Mouse (Mus musculus): ENCODE results near the gene Gm10184. TPM values are rescaled to one million over a fixed set of nuclear protein-coding genes. Genes with fewer than 3 reads are reported as not detected.
"Not testable (repeated sequence)": the region's sequence is repeated elsewhere in the genome, so short reads cannot be mapped to it uniquely, and the experiment has no call there.

Gene Gm10184
- 54.8 and 58.3 TPM in 2 replicates for polyA plus RNA-seq (2014; fragmentation: Nextera tagmentation; extraction: Ambion mirVana)

DNA sequence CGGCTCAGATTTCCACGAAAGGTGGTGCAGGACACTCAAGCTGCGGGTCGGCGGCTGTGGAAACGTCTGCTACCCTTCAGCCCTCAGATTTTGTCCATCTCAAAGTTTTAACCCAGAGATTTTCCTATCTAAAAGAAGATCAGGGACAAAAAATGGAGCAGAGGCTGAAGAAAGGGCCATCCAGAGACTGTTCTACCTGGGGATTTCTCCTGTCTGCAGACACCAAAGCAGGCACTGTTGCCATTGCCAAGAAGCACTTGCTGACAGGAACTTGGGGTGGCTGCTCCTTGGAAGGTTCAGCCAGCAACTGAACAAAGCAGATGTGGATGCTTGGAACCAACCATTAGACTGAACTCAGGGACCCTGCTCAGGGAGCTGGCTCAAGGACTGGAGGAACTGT is at the start of gene Gm10184:
TSS of gene Gm10184 (minus strand) at position 101 of the 400 bp plus-strand sequence.
- Histone ChIP-seq H3K27ac (ENCODE audit: low read length) (no peak within 1 kb of the TSS), H3K9me3 (ENCODE audit: control insufficient read depth, low read depth, low read length) (no peaks in the 10 kb centered on the region), H3K4me2 (replicated peaks; ENCODE audit: low read depth, low read length) (no peak within 1 kb of the TSS), H3K27me3 (ENCODE audit: control insufficient read depth, insufficient read depth, low read length) (no peaks in the 10 kb centered on the region), H3K4me3 (ENCODE audit: low read depth, low read length) (no peak within 1 kb of the TSS), H3K4me1 (ENCODE audit: control insufficient read depth, insufficient read depth, low read length) (no peaks in the 10 kb centered on the region), H3K36me3 (ENCODE audit: control insufficient read depth, insufficient read depth, low read length) (no peaks in the 10 kb centered on the region), H3K9ac (replicated peaks; ENCODE audit: low read depth, low read length) (no peak within 1 kb of the TSS)
- ATAC-seq (ENCODE audit: insufficient number of reproducible peaks, insufficient read depth, low FRiP score, low read depth), result no peak
- 90% methylated on average over 6 of the region's 6 CpGs for WGBS

DNA sequence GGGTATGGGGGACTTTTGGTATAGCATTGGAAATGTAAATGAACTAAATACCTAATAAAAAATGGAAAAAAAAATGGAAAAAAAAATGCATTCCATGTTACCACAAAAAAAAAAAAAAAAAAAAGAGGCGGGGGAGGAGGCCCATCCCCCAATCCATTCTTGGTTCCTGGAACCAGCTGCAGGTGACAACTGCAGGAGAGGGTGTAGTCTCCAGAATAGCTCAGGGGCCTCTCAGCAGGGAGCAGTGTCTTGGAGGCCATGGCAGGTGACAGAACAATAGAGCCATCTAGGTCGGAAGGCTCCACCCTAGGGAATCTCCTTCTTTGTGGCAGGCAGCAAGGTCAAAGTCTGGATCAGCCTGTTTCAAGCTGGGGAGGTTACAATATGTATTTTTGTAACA is 23.7 kb upstream of the Gm10184 start:
- no peak for ATAC-seq (ENCODE audit: insufficient number of reproducible peaks, insufficient read depth, low FRiP score, low read depth)
- Histone ChIP-seq H3K4me2 (replicated peaks; ENCODE audit: low read depth, low read length) (no peak overlapping the region), H3K9me3 (ENCODE audit: control insufficient read depth, low read depth, low read length) (no peaks in the 10 kb centered on the region), H3K4me1 (ENCODE audit: control insufficient read depth, insufficient read depth, low read length) (no peaks in the 10 kb centered on the region), H3K36me3 (ENCODE audit: control insufficient read depth, insufficient read depth, low read length) (no peaks in the 10 kb centered on the region), H3K27ac (ENCODE audit: low read length) (no peak overlapping the region), H3K4me3 (ENCODE audit: low read depth, low read length) (no peak overlapping the region), H3K27me3 (ENCODE audit: control insufficient read depth, insufficient read depth, low read length) (no peaks in the 10 kb centered on the region), H3K9ac (replicated peaks; ENCODE audit: low read depth, low read length) (no peak overlapping the region)
- WGBS, result 84% methylated on average over 2 of the region's 2 CpGs

DNA sequence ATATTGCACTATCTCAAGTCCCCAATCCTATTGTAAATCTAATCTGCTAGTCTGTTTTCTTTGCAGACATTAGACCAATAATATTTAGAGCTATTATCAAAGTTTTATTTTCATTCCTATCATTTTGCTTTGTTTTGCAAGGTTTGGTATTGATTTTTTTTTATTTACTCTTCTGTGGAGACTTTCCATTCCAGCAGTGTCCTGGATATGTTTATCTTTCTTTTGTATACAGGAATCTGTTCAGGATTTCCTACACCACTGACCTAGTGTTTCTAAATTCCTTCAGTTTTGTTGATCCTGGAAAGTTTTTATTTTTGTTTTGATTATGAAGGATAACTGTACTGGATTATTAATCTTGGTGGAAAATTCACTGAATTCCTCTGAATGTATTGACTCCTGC is 2.6 kb downstream of the Gm10184 start:
- no peak overlapping the region for H3K4me2 ChIP-seq (replicated peaks; ENCODE audit: low read depth, low read length)
- ATAC-seq (ENCODE audit: insufficient number of reproducible peaks, insufficient read depth, low FRiP score, low read depth), result no peak
- no peaks in the 10 kb centered on the region for H3K36me3 ChIP-seq (ENCODE audit: control insufficient read depth, insufficient read depth, low read length)
- H3K27ac ChIP-seq (ENCODE audit: low read length), result no peak overlapping the region
- no peak overlapping the region for H3K4me3 ChIP-seq (ENCODE audit: low read depth, low read length)
- H3K9me3 ChIP-seq (ENCODE audit: control insufficient read depth, low read depth, low read length), result no peaks in the 10 kb centered on the region
- H3K9ac ChIP-seq (replicated peaks; ENCODE audit: low read depth, low read length), result no peak overlapping the region
- no peaks in the 10 kb centered on the region for H3K4me1 ChIP-seq (ENCODE audit: control insufficient read depth, insufficient read depth, low read length)
- no peaks in the 10 kb centered on the region for H3K27me3 ChIP-seq (ENCODE audit: control insufficient read depth, insufficient read depth, low read length)

DNA sequence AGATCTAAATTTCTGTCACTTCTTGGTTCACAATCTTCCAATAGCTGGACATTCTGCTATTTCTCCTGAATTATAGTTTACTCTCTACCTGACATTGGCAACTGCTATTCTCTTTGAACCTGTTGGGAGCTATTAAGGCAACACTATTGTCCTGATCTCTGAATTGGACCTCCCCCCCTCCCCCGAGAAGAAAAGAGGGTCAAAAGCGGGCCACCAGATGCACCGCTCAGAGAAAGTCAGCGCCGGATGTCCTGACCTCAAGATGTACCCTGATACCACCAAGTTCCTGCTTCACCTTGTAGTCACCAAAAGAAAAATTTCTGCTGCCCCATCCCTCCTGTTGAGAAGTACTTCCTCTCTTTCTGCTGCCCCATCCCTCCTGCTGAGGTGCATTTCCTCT is 5.5 kb downstream of the Gm10184 start:
- H3K27ac ChIP-seq (ENCODE audit: low read length); H3K36me3 ChIP-seq (ENCODE audit: control insufficient read depth, insufficient read depth, low read length); H3K9ac ChIP-seq (replicated peaks; ENCODE audit: low read depth, low read length); H3K4me2 ChIP-seq (replicated peaks; ENCODE audit: low read depth, low read length); H3K9me3 ChIP-seq (ENCODE audit: control insufficient read depth, low read depth, low read length); H3K27me3 ChIP-seq (ENCODE audit: control insufficient read depth, insufficient read depth, low read length); ATAC-seq (ENCODE audit: insufficient number of reproducible peaks, insufficient read depth, low FRiP score, low read depth); H3K4me1 ChIP-seq (ENCODE audit: control insufficient read depth, insufficient read depth, low read length); H3K4me3 ChIP-seq (ENCODE audit: low read depth, low read length): not testable (repeated sequence)
- 92% methylated on average over 5 of the region's 5 CpGs for WGBS

DNA sequence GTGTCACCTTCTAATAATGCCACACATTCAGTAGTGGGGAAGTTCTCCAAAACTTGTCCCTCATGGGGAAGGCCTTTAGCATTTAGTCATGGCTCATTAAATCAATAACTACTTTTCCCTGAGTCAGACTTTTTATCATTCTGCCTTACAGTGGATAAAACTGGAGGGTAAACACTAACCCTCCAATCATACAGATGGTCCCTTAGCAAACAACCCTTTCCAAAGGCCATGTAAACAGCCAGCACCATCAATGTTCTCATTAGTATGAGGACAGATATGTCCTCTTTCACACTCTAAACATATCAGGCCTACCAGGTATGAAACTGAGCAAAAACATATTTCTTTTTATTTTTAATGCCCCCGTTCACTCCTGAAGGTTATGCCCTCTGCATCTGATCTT is 7.5 kb downstream of the Gm10184 start:
- H3K9ac ChIP-seq (replicated peaks; ENCODE audit: low read depth, low read length), result no peak overlapping the region
- no peaks in the 10 kb centered on the region for H3K4me1 ChIP-seq (ENCODE audit: control insufficient read depth, insufficient read depth, low read length)
- no peaks in the 10 kb centered on the region for H3K27me3 ChIP-seq (ENCODE audit: control insufficient read depth, insufficient read depth, low read length)
- no peaks in the 10 kb centered on the region for H3K9me3 ChIP-seq (ENCODE audit: control insufficient read depth, low read depth, low read length)
- no peak overlapping the region for H3K27ac ChIP-seq (ENCODE audit: low read length)
- no peaks in the 10 kb centered on the region for H3K36me3 ChIP-seq (ENCODE audit: control insufficient read depth, insufficient read depth, low read length)
- no peak for ATAC-seq (ENCODE audit: insufficient number of reproducible peaks, insufficient read depth, low FRiP score, low read depth)
- H3K4me3 ChIP-seq (ENCODE audit: low read depth, low read length), result no peak overlapping the region
- WGBS, result 84% methylated on average over 1 of the region's 1 CpGs
- H3K4me2 ChIP-seq (replicated peaks; ENCODE audit: low read depth, low read length), result no peak overlapping the region

DNA sequence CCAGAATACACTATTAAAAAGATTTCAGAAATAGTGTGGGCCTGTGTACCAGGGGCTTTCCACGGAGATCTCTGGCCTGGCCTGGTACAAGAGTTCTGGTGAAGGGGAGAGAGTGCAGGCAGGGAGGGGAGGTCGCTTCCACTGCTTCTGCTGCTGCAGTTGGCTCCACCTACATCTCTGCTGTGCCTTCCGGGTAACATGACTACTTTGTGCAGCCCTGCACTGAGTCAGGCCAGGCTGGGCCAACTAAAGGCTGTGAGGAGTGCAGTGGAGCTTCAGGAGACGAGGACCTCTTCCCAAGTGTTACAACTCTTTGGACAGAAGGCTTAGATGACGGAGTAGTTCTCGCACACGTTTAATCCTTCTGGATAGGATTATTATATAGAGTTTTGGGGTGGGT is 9.6 kb downstream of the Gm10184 start:
- Histone ChIP-seq H3K9me3 (ENCODE audit: control insufficient read depth, low read depth, low read length) (no peaks in the 10 kb centered on the region), H3K9ac (replicated peaks; ENCODE audit: low read depth, low read length) (no peak overlapping the region), H3K36me3 (ENCODE audit: control insufficient read depth, insufficient read depth, low read length) (no peaks in the 10 kb centered on the region), H3K4me3 (ENCODE audit: low read depth, low read length) (no peak overlapping the region), H3K4me2 (replicated peaks; ENCODE audit: low read depth, low read length) (no peak overlapping the region), H3K4me1 (ENCODE audit: control insufficient read depth, insufficient read depth, low read length) (no peaks in the 10 kb centered on the region), H3K27ac (ENCODE audit: low read length) (no peak overlapping the region), H3K27me3 (ENCODE audit: control insufficient read depth, insufficient read depth, low read length) (no peaks in the 10 kb centered on the region)
- ATAC-seq (ENCODE audit: insufficient number of reproducible peaks, insufficient read depth, low FRiP score, low read depth), result no peak
- WGBS, result 58% methylated on average over 7 of the region's 7 CpGs

DNA sequence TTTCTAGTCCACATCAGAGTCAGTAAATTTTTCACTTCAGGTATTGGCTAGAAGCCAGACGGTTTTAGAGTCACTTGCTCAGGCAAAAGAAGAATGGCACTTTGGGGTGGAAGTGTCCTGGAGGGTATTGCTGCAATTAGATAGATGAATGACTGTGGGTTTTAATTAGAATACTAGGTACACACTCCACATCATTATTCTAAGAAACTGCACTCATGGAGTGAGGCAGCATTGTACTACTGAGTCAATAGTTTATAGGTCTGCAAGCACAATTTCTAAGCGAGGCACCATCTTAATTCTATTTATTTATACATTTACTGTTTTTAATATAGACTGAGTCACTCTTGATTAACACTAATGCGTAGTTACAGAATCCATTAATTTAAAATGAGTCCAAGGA is 10.4 kb downstream of the Gm10184 start:
- no peak for ATAC-seq (ENCODE audit: insufficient number of reproducible peaks, insufficient read depth, low FRiP score, low read depth)
- WGBS, result 60% methylated on average over 3 of the region's 3 CpGs
- Histone ChIP-seq H3K4me1 (ENCODE audit: control insufficient read depth, insufficient read depth, low read length) (no peaks in the 10 kb centered on the region), H3K4me3 (ENCODE audit: low read depth, low read length) (no peak overlapping the region), H3K4me2 (replicated peaks; ENCODE audit: low read depth, low read length) (no peak overlapping the region), H3K9me3 (ENCODE audit: control insufficient read depth, low read depth, low read length) (no peaks in the 10 kb centered on the region), H3K9ac (replicated peaks; ENCODE audit: low read depth, low read length) (no peak overlapping the region), H3K27me3 (ENCODE audit: control insufficient read depth, insufficient read depth, low read length) (no peaks in the 10 kb centered on the region), H3K27ac (ENCODE audit: low read length) (no peak overlapping the region), H3K36me3 (ENCODE audit: control insufficient read depth, insufficient read depth, low read length) (no peaks in the 10 kb centered on the region)

DNA sequence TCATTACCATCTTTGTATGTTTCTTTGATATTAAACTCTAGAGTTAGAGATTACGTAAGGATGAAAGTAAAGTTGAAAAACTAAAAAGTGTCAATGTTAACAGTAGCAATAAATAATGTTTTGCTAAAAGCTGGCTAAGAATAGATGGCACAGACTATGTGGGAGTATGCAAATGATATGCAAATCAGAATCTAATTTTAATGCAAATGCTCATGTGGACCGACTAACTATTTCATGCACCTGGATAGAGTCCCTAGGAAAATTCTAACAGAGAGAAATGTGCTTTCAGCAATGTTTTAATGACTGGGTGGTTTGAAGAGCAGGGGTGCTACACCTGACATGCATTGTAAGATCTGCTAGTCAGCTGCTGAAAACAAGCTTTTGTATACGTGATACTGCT is 45.3 kb downstream of the Gm10184 start:
- H3K27ac ChIP-seq (ENCODE audit: low read length), result no peak overlapping the region
- H3K9ac ChIP-seq (replicated peaks; ENCODE audit: low read depth, low read length), result no peak overlapping the region
- H3K4me3 ChIP-seq (ENCODE audit: low read depth, low read length), result no peak overlapping the region
- H3K36me3 ChIP-seq (ENCODE audit: control insufficient read depth, insufficient read depth, low read length), result no peaks in the 10 kb centered on the region
- no peaks in the 10 kb centered on the region for H3K27me3 ChIP-seq (ENCODE audit: control insufficient read depth, insufficient read depth, low read length)
- WGBS, result 77% methylated on average over 3 of the region's 3 CpGs
- H3K4me2 ChIP-seq (replicated peaks; ENCODE audit: low read depth, low read length), result no peak overlapping the region
- ATAC-seq (ENCODE audit: insufficient number of reproducible peaks, insufficient read depth, low FRiP score, low read depth), result no peak
- no peaks in the 10 kb centered on the region for H3K4me1 ChIP-seq (ENCODE audit: control insufficient read depth, insufficient read depth, low read length)
- no peaks in the 10 kb centered on the region for H3K9me3 ChIP-seq (ENCODE audit: control insufficient read depth, low read depth, low read length)
